Mouse (Mus musculus) bone marrow, adult 2 months (tissue): ENCODE data around the gene Memo1. TPM values are rescaled to one million over a fixed set of nuclear protein-coding genes. Genes with fewer than 3 reads are reported as not detected.
"Not testable (repeated sequence)": the region's sequence is repeated elsewhere in the genome, so short reads cannot be mapped to it uniquely, and the experiment has no call there.

Experiments
- H3K27ac ChIP-seq: fragments of 200-500 bp; 2 replicates; pipeline ENCODE4 v1.5.1; 2012; ENCODE audit warnings: low read depth, mild to moderate bottlenecking, control low read depth, inconsistent platforms, low read length; ENCODE audit not compliant: control insufficient read depth, poor library complexity, insufficient read depth
- H3K4me1 ChIP-seq: fragments of 200-500 bp; 2 replicates; pipeline ENCODE4 v1.6.1; 2011; ENCODE audit warnings: low read length; ENCODE audit not compliant: control insufficient read depth, insufficient read depth
- H3K4me3 ChIP-seq: fragments of 200-500 bp; replicated peaks from 2 replicates; pipeline ENCODE3; 2011; ENCODE audit warnings: mild to moderate bottlenecking, low read depth, low read length, control low read depth; ENCODE audit not compliant: control insufficient read depth
- CTCF ChIP-seq: fragments of 200-500 bp; IDR thresholded peaks from 2 replicates; pipeline ENCODE4 v1.5.1; 2011; ENCODE audit warnings: low read length, control low read depth; ENCODE audit not compliant: control insufficient read depth, insufficient read depth
- POLR2A ChIP-seq: fragments of 200-500 bp; IDR thresholded peaks from 2 replicates; pipeline ENCODE4 v1.6.1; 2011; ENCODE audit warnings: low read depth, mild to moderate bottlenecking, control low read depth, low read length, borderline replicate concordance; ENCODE audit not compliant: control insufficient read depth
- WGBS: fragments of 180-500 bp; shearing (Covaris S2); methylation state at CpG from one replicate; pipeline ENCODE4 v1.1.7; 2018; 5-methylcytosine and 5-hydroxymethylcytosine counted together
- polyA plus RNA-seq: library from polyadenylated mRNA; stranded (reverse); fragments of >200 nt; gene quantifications from 2 replicates; pipeline ENCODE4 v1.2.4, GENCODE M21; 2011; ENCODE audit warnings: low replicate concordance; ENCODE audit not compliant: missing spikeins, insufficient read depth, insufficient read length

The Memo1 gene
- polyA plus RNA-seq, 1 experiment: 65.0 TPM

DNA sequence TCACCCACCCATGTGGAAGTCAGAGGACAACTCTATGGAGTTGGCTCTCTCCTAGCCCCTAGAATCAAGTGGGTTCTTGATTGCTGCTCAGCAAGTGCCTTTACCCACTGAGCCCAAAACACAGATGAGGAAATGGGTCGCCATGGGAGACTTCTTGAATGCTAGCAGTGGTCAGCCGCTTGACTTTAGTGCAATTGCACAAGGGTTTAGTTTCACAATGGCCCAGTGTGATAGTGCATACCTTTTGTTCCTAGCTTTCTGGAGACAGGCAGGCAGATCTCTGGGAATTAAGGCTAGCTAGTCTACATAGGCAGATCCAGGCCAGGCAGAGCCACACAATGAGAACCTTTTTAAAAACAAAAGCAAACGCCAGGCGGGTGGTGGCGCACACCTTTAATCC lies 4.8 kb upstream of the Memo1 start:
- no peak overlapping the region for H3K27ac ChIP-seq
- 72% methylated on average over 5 of the region's 5 CpGs for WGBS
- H3K4me3 ChIP-seq: no peak overlapping the region
- H3K4me1 ChIP-seq: no peaks in the 10 kb centered on the region
- no peak for TF ChIP-seq POLR2A
- TF ChIP-seq CTCF: no peak

DNA sequence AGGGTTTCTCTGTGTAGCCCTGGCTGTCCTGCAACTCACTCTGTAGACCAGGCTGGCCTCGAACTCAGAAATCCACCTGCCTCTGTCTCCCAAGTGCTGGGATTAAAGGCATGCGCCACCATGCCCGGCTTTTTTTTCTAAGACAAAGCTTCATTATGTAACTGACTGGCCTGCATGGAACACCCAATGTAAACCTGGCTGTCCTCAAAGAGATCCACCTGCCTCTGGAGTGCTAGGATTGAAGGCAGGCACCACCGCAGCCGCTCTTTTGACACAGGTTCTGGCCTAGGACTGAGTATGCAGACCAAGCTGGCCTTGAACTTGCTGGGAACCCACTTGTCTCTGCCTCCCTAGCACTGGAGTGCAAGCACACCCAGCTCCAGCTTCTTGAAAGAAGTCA lies 1.7 kb upstream of the Memo1 start:
- not testable (repeated sequence) for H3K27ac ChIP-seq, H3K4me1 ChIP-seq
- WGBS: 88% methylated on average over 5 of the region's 5 CpGs

DNA sequence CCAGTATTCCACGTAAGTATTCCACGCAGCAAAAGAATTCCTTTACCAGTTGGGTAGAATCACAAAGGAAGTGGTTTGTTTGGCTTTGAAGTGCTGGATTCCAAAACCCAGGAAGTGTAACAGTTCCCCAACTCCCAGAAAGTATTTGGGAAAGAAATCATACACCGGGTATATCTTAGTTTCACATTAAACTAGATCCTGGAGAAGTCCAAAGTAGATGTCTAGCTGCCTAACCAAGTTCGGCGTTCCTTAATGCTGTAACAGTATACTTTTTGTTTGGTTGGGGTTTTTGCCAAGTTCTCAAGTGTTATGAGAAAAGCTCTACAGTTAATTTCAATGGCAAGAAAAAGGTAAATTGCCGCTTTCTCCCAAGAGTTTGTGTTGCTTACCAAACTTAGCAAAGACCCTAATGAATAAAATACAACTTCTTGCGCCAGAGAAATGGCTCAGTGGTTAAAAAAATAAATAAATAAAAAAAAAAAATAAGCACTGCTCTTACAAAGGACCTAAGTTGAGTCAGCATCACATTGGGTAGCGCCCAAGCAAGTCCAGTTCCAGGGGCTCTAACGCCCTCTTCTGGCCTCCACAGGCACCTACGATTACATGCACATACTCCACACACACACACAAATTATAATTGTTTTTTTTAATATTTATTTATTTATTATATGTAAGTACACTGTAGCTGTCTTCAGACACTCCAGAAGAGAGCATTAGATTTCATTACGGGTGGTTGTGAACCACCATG lies 929 bp upstream of the Memo1 start:
- H3K4me1 ChIP-seq: no peaks in the 10 kb centered on the region; the same call in 1 of the 2 replicates
- peak overlapping the region; percentile 78 for H3K4me3 ChIP-seq
- TF ChIP-seq CTCF (peak; percentile 51), POLR2A (no peak)
- no peak overlapping the region for H3K27ac ChIP-seq
- WGBS: 45% methylated on average over 11 of the region's 11 CpGs

More for the DNA sequence above, 1.7 kb upstream of the Memo1 start:
- H3K4me3 ChIP-seq: not testable (repeated sequence)

DNA sequence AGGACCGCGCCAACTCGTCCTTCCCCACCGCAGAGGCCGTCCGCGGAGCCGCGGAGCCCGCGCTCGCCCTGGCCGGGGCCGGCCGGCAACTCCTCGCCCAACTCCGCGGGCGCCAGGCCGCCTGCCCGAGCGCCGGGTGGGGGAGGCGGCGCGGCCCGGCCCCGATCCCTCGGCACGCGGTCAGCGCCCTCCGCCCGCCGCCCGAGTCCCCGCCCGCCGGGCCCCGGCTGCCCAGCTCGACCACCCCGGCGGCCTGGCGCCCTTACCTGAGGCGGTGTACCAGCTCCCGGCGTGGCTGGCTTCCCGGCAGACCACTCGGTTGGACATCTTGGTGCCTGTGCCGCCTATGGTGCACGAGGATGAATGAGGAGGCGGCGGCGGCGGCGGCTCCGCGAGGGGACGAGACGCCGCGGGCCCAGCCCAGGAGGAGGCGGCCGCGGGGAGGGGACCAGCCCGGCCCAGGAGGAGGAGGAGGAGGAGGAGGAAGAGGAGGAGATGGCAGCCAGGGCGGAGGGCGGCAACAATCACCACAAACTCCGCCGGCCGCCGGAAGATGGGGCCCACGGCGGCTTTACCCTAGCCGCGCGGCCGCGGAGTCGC lies 795 bp downstream of the Memo1 start:
- 4% methylated on average over 75 of the region's 80 CpGs for WGBS
- peak overlapping the region; percentile 86 for H3K4me3 ChIP-seq
- TF ChIP-seq POLR2A: peak; percentile 10; the same call in 1 of the 2 replicates
- no peak for TF ChIP-seq CTCF
- H3K27ac ChIP-seq: peak overlapping the region; percentile 93
- peaks cover 3% of the 10 kb centered on the region for H3K4me1 ChIP-seq

DNA sequence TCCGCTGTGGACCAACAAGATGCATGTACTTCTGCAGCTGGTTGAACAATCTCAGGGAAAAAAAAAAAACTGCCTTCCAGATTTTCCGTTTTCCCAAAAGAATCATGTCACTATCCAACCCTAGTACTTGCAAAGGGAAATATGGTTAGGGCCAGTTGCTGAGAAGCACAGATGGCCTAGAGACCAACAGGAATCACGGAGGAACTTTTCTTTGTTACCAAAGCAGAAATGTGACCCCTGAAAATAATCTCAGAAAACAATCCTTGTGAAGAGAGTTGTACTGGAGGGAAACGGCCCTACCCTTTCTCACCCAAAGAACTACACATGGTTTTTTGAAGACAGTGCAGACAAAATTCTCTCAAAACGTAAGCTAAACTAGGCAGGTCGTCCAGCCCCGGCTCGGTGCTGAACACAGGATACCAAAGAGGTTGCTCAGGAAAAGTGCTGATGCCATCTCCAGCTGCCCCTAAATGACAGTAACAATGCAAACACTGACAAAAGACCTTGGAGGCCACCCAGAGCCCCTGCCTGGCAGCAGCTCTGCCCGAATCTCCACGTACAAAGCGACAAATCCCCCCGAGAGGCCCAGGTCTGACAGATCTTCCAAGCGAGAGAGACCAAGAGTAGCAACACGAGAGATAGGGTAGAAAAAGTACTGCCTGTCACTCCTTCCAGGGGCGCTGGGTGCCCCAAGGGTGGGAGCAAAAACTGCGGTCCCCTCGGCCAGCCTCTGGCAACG lies 1.5 kb downstream of the Memo1 start:
- TF ChIP-seq CTCF: no peak
- no peak for TF ChIP-seq POLR2A
- 2% methylated on average over 18 of the region's 18 CpGs for WGBS
- Histone ChIP-seq H3K27ac (peak overlapping the region; percentile 93), H3K4me3 (peak overlapping the region; percentile 86), H3K4me1 (peaks cover 3% of the 10 kb centered on the region)

DNA sequence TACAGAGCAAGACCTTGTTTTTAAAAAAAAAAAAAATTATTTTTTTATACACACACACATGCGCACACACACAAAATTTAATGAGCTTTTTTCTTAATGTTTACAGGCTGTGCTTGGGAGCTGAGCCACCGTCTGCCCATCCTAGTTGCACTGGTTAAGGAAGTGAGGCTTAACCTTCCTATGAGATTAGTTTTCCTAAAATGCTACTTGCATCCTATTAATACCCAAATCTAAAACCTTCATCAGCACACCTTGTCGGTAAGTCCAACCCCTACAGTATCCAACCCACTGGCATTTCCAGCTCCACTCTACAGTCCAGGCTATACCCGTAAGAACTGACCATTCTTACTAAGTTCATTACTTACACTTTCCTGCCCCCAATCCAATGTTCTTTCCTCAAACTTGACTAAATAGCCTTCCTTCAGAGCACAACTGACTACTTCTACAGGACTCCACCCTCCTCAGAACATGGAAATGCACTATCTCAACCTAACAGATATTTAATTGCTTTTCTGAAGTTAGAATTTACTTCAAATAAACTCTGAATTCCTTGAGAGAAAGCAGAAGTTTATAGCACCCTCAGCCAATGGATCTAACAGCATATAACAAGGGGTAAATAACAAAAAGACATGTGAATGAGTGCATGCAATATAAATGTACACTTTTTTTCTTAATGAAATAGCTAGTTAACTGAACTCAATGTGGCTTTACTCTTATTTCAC lies 3.5 kb downstream of the Memo1 start:
- Histone ChIP-seq H3K4me1 (peaks cover 3% of the 10 kb centered on the region), H3K4me3 (peak overlapping the region; percentile 61), H3K27ac (peak overlapping the region; percentile 17; the same call in 1 of the 2 replicates)
- 62% methylated on average over 4 of the region's 4 CpGs for WGBS
- TF ChIP-seq POLR2A (no peak), CTCF (no peak)

DNA sequence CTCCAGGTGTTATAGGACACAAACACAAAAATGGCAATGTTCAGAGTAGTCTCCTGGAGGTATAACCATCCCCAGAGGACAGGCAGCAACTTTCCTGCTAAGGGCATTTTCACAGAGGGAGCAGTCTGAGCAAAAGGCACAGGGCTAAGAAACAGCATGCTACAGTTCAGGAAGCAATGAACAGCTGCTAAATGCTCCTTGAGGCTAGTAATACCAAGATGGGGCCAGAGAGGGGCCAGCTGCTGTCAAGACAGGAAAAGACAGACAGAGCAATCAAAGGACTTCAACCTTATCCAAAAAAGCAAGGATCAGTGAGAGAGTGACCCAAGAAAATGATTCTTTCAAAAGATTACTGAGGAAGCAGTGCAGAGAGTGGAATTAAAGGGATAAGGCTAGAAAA lies 4.5 kb downstream of the Memo1 start:
- no peak for TF ChIP-seq POLR2A
- TF ChIP-seq CTCF: no peak
- Histone ChIP-seq H3K4me1 (peaks cover 3% of the 10 kb centered on the region), H3K4me3 (peak overlapping the region; percentile 16), H3K27ac (no peak overlapping the region)

DNA sequence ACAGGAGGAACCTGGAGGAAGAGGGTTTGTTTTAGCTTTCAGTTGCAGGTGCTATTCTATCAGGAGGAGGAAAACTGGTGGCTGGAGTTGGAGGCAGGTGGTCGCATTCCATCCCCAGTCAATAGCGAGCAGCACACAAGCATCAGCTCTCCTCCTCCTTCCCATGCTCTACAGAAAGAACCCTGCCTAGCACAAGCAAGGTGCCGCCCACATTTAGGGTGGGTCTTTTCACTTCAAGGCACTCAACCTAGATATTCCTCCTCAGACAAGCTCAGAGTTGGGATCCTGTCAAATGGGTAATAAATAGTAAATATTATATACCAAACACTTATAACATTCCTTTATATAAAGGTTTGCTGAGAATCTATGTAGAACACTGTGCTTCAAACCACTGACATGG lies 5.1 kb downstream of the Memo1 start:
- WGBS: 75% methylated on average over 3 of the region's 3 CpGs
- TF ChIP-seq CTCF (no peak), POLR2A (no peak)
- no peak overlapping the region for H3K27ac ChIP-seq
- H3K4me1 ChIP-seq: peaks cover 3% of the 10 kb centered on the region
- peak overlapping the region; percentile 45 for H3K4me3 ChIP-seq
